Mouse (Mus musculus): ENCODE results near the gene Vil1. TPM values are rescaled to one million over a fixed set of nuclear protein-coding genes. Genes with fewer than 3 reads are reported as not detected.
"Not testable (repeated sequence)": the region's sequence is repeated elsewhere in the genome, so short reads cannot be mapped to it uniquely, and the experiment has no call there.

Gene Vil1
- polyA plus RNA-seq, 1 experiment from 2014 or later, result 0.28 TPM

GRCm38 (mm10) chr1:74389831-74390286 is 19.3 kb upstream of the Vil1 start:
- H3K4me3 ChIP-seq, result peak overlapping the region; percentile 9
- WGBS, result 3% methylated on average over 29 of the region's 29 CpGs
- H3K9me3 ChIP-seq, result no peaks in the 10 kb centered on the region
- ATAC-seq (ENCODE audit: low FRiP score, low read depth), result no peak
- H3K4me2 ChIP-seq (replicated peaks), result peak overlapping the region; percentile 93
- peaks cover 34% of the 10 kb centered on the region for H3K4me1 ChIP-seq
- peaks cover 13% of the 10 kb centered on the region for H3K36me3 ChIP-seq
- no peak overlapping the region for H3K27ac ChIP-seq (replicated peaks)
- H3K27me3 ChIP-seq, result peaks cover 29% of the 10 kb centered on the region
- H3K9ac ChIP-seq (replicated peaks), result 0 out of 2 replicates have a peak overlapping the region, but pooled peaks have one; percentile 1

DNA sequence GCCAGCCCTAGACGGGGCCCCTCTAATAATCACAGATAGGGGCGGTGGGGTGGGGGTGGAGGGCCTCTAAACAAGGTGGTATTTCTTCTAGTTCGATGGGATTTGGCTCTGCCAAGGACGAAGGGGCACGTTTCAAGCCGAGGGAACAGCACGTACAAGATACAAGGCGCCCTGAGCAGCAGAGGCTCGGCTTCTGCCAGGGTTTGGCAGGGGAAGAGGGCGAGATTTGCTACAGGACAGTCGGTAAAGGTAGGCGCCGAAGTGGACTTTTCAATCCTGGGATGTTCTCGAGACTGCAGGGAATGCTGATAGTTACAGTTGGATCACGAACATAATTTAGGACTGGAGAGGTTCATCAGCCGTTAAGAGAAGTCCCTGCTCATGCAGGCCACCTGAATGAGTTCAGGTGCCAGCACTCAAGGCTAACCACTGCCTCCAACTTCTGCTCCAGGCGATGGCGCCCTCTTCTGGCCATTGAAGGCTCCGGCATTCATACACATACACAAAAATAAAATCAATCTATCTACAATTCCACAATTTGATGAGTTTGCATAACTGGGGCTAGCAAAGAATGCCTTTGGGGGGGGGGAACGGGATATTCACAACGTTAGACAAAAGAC is 18.8 kb upstream of the Vil1 start:
- peaks cover 18% of the 10 kb centered on the region for H3K36me3 ChIP-seq
- H3K9ac ChIP-seq (replicated peaks), result no peak overlapping the region
- 7% methylated on average over 21 of the region's 21 CpGs for WGBS
- peak overlapping the region; percentile 93 for H3K4me2 ChIP-seq (replicated peaks)
- no peaks in the 10 kb centered on the region for H3K9me3 ChIP-seq
- ATAC-seq (ENCODE audit: low FRiP score, low read depth), result no peak
- peaks cover 29% of the 10 kb centered on the region for H3K27me3 ChIP-seq
- peak overlapping the region; percentile 9 for H3K4me3 ChIP-seq
- no peak overlapping the region for H3K27ac ChIP-seq (replicated peaks)
- peaks cover 34% of the 10 kb centered on the region for H3K4me1 ChIP-seq

- Histone ChIP-seq H3K9ac (replicated peaks) (peak within 1 kb of the TSS; percentile 92), H3K4me1 (peaks cover 34% of the 10 kb centered on the region), H3K27me3 (peaks cover 29% of the 10 kb centered on the region), H3K4me3 (peak within 1 kb of the TSS; percentile 93), H3K36me3 (peaks cover 19% of the 10 kb centered on the region), H3K27ac (replicated peaks) (peak within 1 kb of the TSS; percentile 90), H3K9me3 (no peaks in the 10 kb centered on the region), H3K4me2 (replicated peaks) (peak within 1 kb of the TSS; percentile 93)
- 2% methylated on average over 49 of the region's 51 CpGs for WGBS
- ATAC-seq (ENCODE audit: low FRiP score, low read depth), result peak; percentile 69
Observed at GRCm38 (mm10) chr1:74390924-74391748, 18.0 kb upstream of the Vil1 start, which contains the start of gene Ctdsp1. Gene Ctdsp1 (plus strand): TSS chr1:74391509.

- peaks cover 29% of the 10 kb centered on the region for H3K27me3 ChIP-seq
- H3K9ac ChIP-seq (replicated peaks), result peak overlapping the region; percentile 92
- H3K36me3 ChIP-seq, result peaks cover 19% of the 10 kb centered on the region
- peak overlapping the region; percentile 93 for H3K4me2 ChIP-seq (replicated peaks)
- 0% methylated on average over 59 of the region's 63 CpGs for WGBS
- peak; percentile 42 for ATAC-seq (ENCODE audit: low FRiP score, low read depth)
- no peaks in the 10 kb centered on the region for H3K9me3 ChIP-seq
- peak overlapping the region; percentile 93 for H3K4me3 ChIP-seq
- peak overlapping the region; percentile 90 for H3K27ac ChIP-seq (replicated peaks)
- H3K4me1 ChIP-seq, result peaks cover 35% of the 10 kb centered on the region
Observed at GRCm38 (mm10) chr1:74391844-74392441, 17.2 kb upstream of the Vil1 start.

DNA sequence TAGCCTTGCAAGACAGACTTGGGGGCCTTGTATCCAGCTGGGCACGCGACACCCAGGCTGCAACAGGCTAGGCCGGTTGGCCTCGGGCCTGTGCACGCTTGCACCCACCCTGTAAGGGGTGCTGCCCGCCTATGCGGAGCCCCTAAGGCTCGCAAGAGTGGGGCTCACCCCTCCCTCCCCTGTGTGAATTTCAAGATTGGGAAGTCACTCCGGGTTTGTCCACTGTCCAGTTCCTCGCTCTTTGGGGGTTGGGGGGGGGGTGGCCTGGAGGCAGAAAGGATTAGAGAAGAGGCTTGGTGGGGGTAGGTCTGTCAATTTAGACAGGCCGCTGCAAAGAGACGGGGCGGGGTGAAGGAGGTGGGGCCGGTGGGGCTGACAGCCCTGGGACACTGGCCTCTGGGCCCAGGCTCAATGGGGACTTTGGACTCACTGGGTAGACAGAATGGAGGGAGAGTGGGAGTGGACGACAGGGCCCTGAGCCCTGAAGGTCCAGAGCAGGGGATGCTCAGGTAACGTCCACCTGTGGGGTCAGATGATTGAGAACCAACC is 16.7 kb upstream of the Vil1 start:
- no peaks in the 10 kb centered on the region for H3K9me3 ChIP-seq
- 2% methylated on average over 16 of the region's 16 CpGs for WGBS
- peak overlapping the region; percentile 93 for H3K4me2 ChIP-seq (replicated peaks)
- H3K9ac ChIP-seq (replicated peaks), result peak overlapping the region; percentile 92
- peak overlapping the region; percentile 93 for H3K4me3 ChIP-seq
- H3K4me1 ChIP-seq, result peaks cover 31% of the 10 kb centered on the region
- H3K36me3 ChIP-seq, result peaks cover 19% of the 10 kb centered on the region
- ATAC-seq (ENCODE audit: low FRiP score, low read depth), result peak; percentile 13
- H3K27ac ChIP-seq (replicated peaks), result peak overlapping the region; percentile 90
- peaks cover 29% of the 10 kb centered on the region for H3K27me3 ChIP-seq

- Histone ChIP-seq H3K27me3 (peaks cover 29% of the 10 kb centered on the region), H3K9me3 (no peaks in the 10 kb centered on the region), H3K4me2 (replicated peaks) (peak overlapping the region; percentile 93), H3K27ac (replicated peaks) (no peak overlapping the region), H3K36me3 (peaks cover 19% of the 10 kb centered on the region), H3K9ac (replicated peaks) (peak overlapping the region; percentile 92), H3K4me1 (peaks cover 33% of the 10 kb centered on the region), H3K4me3 (peak overlapping the region; percentile 93)
- no peak for ATAC-seq (ENCODE audit: low FRiP score, low read depth)
- WGBS, result 40% methylated on average over 7 of the region's 7 CpGs
Observed at GRCm38 (mm10) chr1:74393010-74393409, 16.2 kb upstream of the Vil1 start.

DNA sequence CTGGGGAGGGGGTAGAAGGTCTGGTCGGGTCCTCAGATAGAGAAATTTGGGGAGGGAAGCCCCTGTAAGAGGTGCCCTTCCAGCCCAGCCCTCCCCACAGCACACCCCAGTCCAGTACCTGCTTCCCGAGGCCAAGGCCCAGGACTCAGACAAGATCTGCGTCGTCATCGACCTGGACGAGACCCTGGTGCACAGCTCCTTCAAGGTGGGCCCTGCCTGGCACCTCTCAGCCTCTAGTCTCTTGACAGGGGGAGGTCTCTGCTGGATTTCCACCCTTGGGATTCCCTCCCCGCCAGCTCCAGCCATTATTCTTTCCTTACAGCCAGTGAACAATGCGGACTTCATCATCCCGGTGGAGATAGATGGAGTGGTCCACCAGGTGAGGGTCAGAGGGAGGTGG is 15.5 kb upstream of the Vil1 start:
- peaks cover 22% of the 10 kb centered on the region for H3K27me3 ChIP-seq
- H3K9ac ChIP-seq (replicated peaks), result no peak overlapping the region
- H3K27ac ChIP-seq (replicated peaks), result no peak overlapping the region
- no peak overlapping the region for H3K4me3 ChIP-seq
- ATAC-seq (ENCODE audit: low FRiP score, low read depth), result no peak
- WGBS, result 93% methylated on average over 9 of the region's 9 CpGs
- H3K9me3 ChIP-seq, result no peaks in the 10 kb centered on the region
- H3K4me2 ChIP-seq (replicated peaks), result no peak overlapping the region; the same call in 1 of the 2 replicates
- H3K4me1 ChIP-seq, result peaks cover 33% of the 10 kb centered on the region
- peaks cover 19% of the 10 kb centered on the region for H3K36me3 ChIP-seq

GRCm38 (mm10) chr1:74394311-74394710 is 14.9 kb upstream of the Vil1 start:
- Histone ChIP-seq H3K4me3 (no peak overlapping the region), H3K9ac (replicated peaks) (no peak overlapping the region), H3K4me2 (replicated peaks) (no peak overlapping the region), H3K9me3 (no peaks in the 10 kb centered on the region), H3K27me3 (peaks cover 16% of the 10 kb centered on the region), H3K4me1 (peaks cover 33% of the 10 kb centered on the region), H3K36me3 (peaks cover 19% of the 10 kb centered on the region), H3K27ac (replicated peaks) (no peak overlapping the region)
- no peak for ATAC-seq (ENCODE audit: low FRiP score, low read depth)
- WGBS, result 91% methylated on average over 9 of the region's 9 CpGs

DNA sequence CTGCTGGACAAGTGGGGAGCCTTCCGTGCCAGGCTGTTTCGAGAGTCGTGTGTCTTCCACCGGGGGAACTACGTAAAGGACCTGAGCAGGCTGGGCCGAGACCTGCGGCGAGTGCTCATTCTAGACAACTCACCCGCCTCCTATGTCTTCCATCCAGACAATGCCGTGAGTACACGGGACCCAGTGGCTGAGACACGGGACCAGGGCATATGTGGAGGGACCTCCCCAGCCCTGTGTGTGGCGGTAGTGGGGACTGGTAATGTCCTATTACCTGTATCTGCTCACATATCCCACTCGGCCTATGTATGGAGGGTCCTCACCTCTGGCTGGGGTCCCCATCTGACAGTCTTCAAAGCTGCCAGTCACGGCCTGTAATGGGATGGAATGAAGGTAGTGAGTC is 14.3 kb upstream of the Vil1 start:
- peaks cover 10% of the 10 kb centered on the region for H3K27me3 ChIP-seq
- no peak overlapping the region for H3K4me2 ChIP-seq (replicated peaks)
- peaks cover 19% of the 10 kb centered on the region for H3K36me3 ChIP-seq
- no peak overlapping the region for H3K27ac ChIP-seq (replicated peaks)
- WGBS, result 90% methylated on average over 15 of the region's 15 CpGs
- no peak overlapping the region for H3K4me3 ChIP-seq
- H3K9ac ChIP-seq (replicated peaks), result no peak overlapping the region
- ATAC-seq (ENCODE audit: low FRiP score, low read depth), result no peak
- no peaks in the 10 kb centered on the region for H3K9me3 ChIP-seq
- peaks cover 30% of the 10 kb centered on the region for H3K4me1 ChIP-seq

DNA sequence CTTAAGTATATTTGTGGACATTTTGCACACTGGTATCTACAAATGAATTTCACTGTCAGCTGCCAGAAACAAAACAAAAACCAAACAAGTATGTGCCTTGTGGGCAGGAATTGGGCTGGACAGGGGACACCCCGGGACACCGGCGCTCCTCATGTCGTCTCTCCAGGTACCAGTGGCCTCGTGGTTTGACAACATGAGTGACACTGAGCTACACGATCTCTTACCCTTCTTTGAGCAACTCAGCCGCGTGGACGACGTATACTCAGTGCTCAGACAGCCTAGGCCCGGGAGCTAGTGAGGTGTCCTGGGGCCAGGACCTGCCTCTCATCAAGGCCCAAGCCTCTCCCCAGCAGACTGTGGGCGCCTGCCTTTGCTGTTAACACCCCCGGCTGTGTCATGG is 13.9 kb upstream of the Vil1 start:
- H3K9ac ChIP-seq (replicated peaks), result no peak overlapping the region
- no peak overlapping the region for H3K4me3 ChIP-seq
- H3K36me3 ChIP-seq, result peaks cover 19% of the 10 kb centered on the region
- 86% methylated on average over 11 of the region's 13 CpGs for WGBS
- peaks cover 26% of the 10 kb centered on the region for H3K4me1 ChIP-seq
- no peak overlapping the region for H3K27ac ChIP-seq (replicated peaks)
- H3K4me2 ChIP-seq (replicated peaks), result no peak overlapping the region
- peaks cover 6% of the 10 kb centered on the region for H3K27me3 ChIP-seq
- ATAC-seq (ENCODE audit: low FRiP score, low read depth), result no peak
- no peaks in the 10 kb centered on the region for H3K9me3 ChIP-seq

DNA sequence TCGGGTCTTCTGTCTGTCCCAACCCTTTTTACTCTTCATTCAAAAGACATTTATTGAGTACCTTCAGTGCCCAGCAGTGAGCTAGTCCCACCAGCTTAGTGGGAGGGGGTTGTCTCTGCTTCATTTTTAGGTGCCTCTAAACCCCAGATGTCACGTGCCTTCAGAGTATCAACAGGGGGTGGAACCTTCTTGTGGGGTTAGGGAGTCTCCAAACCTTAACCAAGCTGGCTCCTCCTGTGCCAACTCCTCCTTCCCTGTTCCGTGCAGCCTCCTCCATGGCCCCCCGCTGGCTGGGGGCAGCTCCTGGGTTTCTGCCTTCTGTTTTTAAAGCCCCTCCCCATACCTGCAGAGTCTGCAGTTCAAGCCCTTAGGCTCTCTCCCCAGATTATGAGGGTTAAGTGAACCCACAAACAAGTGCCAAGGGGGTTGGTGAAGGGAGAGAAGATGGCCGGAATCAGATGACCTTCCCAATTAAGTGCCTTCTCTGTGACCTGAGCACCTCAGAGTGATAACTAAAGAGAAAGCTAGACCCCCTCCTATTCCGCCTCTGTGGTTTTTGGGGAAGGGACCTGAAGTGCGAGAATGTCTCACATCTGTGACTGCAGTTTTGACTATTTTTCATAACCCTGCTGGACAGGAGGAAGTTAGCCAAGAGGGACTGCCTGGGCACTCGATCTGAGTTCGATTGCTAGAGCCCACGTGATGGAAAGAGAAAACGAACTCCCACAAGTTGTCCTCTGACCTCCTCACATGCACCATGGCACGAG is 12.5 kb upstream of the Vil1 start:
- not testable (repeated sequence) for H3K27me3 ChIP-seq; ATAC-seq (ENCODE audit: low FRiP score, low read depth); H3K9ac ChIP-seq (replicated peaks); H3K9me3 ChIP-seq
- peak overlapping the region; percentile 44 for H3K4me3 ChIP-seq
- H3K27ac ChIP-seq (replicated peaks), result peak overlapping the region; percentile 73
- peak overlapping the region; percentile 86 for H3K4me2 ChIP-seq (replicated peaks)
- WGBS, result 10% methylated on average over 12 of the region's 12 CpGs
- H3K4me1 ChIP-seq, result peaks cover 22% of the 10 kb centered on the region
- peaks cover 19% of the 10 kb centered on the region for H3K36me3 ChIP-seq

Measured in midbrain, embryonic 12.5 days (tissue).